Comparison of ENCODE assay signal across 10 mouse cellular contexts in genomic region chr4:117916386-117916785, GRCm38 (mm10). TPM values are rescaled to one million over a fixed set of nuclear protein-coding genes. Genes with fewer than 3 reads are reported as not detected.
DNase-seq lines count a peak whose midpoint lies in the region; ATAC-seq and TF ChIP-seq lines count a peak whose summit lies in the region.
"Had no signal": no experiment of that assay in that cellular context is flagged by ENCODE, and none has a peak within 500 bp of the region (broad histone marks: within the 10 kb centered on the region; RNA-seq: fewer than 3 reads in every experiment).

No protein-coding gene starts in this region.

- TF ChIP-seq EP300 in stomach, postnatal 0 days (optimal IDR thresholded peaks at IDR 0.05) = no peak

- 0 out of 2 replicates have a peak overlapping the region, but pooled peaks have one; percentile 98 for H3K4me2 ChIP-seq in heart, embryonic 12.5 days
- no peak overlapping the region for H3K4me2 ChIP-seq in midbrain, embryonic 11.5 days
- H3K4me2 ChIP-seq in liver, embryonic 12.5 days = peak overlapping the region; percentile 84
- H3K4me2 ChIP-seq in stomach, postnatal 0 days (replicated peaks; ENCODE audit: low read depth) = no peak overlapping the region

- no peak for ATAC-seq in heart, embryonic 12.5 days (ENCODE audit: insufficient number of reproducible peaks, low FRiP score)
- ATAC-seq in midbrain, embryonic 11.5 days (ENCODE audit: low FRiP score) = no peak
- ATAC-seq in liver, embryonic 12.5 days = no peak
- ATAC-seq in stomach, postnatal 0 days (ENCODE audit: low FRiP score, low TSS enrichment) = no peak

- no peak overlapping the region for H3K4me3 ChIP-seq in heart, embryonic 12.5 days
- H3K4me3 ChIP-seq in midbrain, embryonic 10.5 days = peak overlapping the region; percentile 71
- H3K4me3 ChIP-seq in midbrain, embryonic 11.5 days (ENCODE audit: low read depth, low read length) = no peak overlapping the region
- peak overlapping the region; percentile 73 for H3K4me3 ChIP-seq in liver, embryonic 12.5 days
- no peak overlapping the region for H3K4me3 ChIP-seq in stomach, postnatal 0 days (ENCODE audit: low read depth, low read length)

- TF ChIP-seq CTCF in stomach, postnatal 0 days (IDR thresholded peaks at IDR 0.05; ENCODE audit: low read depth) = no peak

- no peak overlapping the region for H3K9ac ChIP-seq in heart, embryonic 12.5 days
- no peak overlapping the region for H3K9ac ChIP-seq in midbrain, embryonic 11.5 days (ENCODE audit: low read length)
- peak overlapping the region; percentile 88 for H3K9ac ChIP-seq in liver, embryonic 12.5 days
- H3K9ac ChIP-seq in stomach, postnatal 0 days (ENCODE audit: low read length) = no peak overlapping the region

- peaks cover 46% of the 10 kb centered on the region for H3K4me1 ChIP-seq in heart, embryonic 12.5 days (replicated peaks)
- peaks cover 42% of the 10 kb centered on the region for H3K4me1 ChIP-seq in midbrain, embryonic 10.5 days
- peaks cover 17% of the 10 kb centered on the region for H3K4me1 ChIP-seq in midbrain, embryonic 11.5 days (ENCODE audit: control insufficient read depth, insufficient read depth, low read length)
- peaks cover 64% of the 10 kb centered on the region for H3K4me1 ChIP-seq in liver, embryonic 12.5 days
- H3K4me1 ChIP-seq in stomach, postnatal 0 days (replicated peaks; ENCODE audit: control insufficient read depth, insufficient read depth) = peaks cover 9% of the 10 kb centered on the region

- no peaks in the 10 kb centered on the region for H3K9me3 ChIP-seq in heart, embryonic 12.5 days (replicated peaks)
- no peaks in the 10 kb centered on the region for H3K9me3 ChIP-seq in midbrain, embryonic 10.5 days (replicated peaks)
- no peaks in the 10 kb centered on the region for H3K9me3 ChIP-seq in midbrain, embryonic 11.5 days (ENCODE audit: control insufficient read depth, low read length)
- no peaks in the 10 kb centered on the region for H3K9me3 ChIP-seq in liver, embryonic 12.5 days (replicated peaks)
- no peaks in the 10 kb centered on the region for H3K9me3 ChIP-seq in stomach, postnatal 0 days (ENCODE audit: control insufficient read depth, low read length)

- peak overlapping the region; percentile 36 for H3K27ac ChIP-seq in heart, embryonic 12.5 days (ENCODE audit: poor library complexity, severe bottlenecking)
- H3K27ac ChIP-seq in midbrain, embryonic 10.5 days (replicated peaks) = no peak overlapping the region
- no peak overlapping the region for H3K27ac ChIP-seq in midbrain, embryonic 11.5 days (ENCODE audit: low read depth, low read length)
- peak overlapping the region; percentile 78 for H3K27ac ChIP-seq in liver, embryonic 12.5 days
- 0 out of 2 replicates have a peak overlapping the region, but pooled peaks have one; percentile 13 for H3K27ac ChIP-seq in stomach, postnatal 0 days (replicated peaks)

- WGBS in heart, embryonic 12.5 days = 68% methylated on average over 5 of the region's 5 CpGs
- WGBS in midbrain, embryonic 10.5 days = 93% methylated on average over 5 of the region's 5 CpGs
- 91% methylated on average over 5 of the region's 5 CpGs for WGBS in midbrain, embryonic 11.5 days
- WGBS in liver, embryonic 12.5 days (ENCODE audit: insufficient replicate concordance) = 31% methylated on average over 5 of the region's 5 CpGs
- 53% methylated on average over 5 of the region's 5 CpGs for WGBS in stomach, postnatal 0 days

- peaks cover 11% of the 10 kb centered on the region for H3K36me3 ChIP-seq in heart, embryonic 12.5 days
- peaks cover 11% of the 10 kb centered on the region for H3K36me3 ChIP-seq in midbrain, embryonic 10.5 days
- peaks cover 5% of the 10 kb centered on the region for H3K36me3 ChIP-seq in midbrain, embryonic 11.5 days (ENCODE audit: control insufficient read depth, insufficient read depth, low read length)
- H3K36me3 ChIP-seq in liver, embryonic 12.5 days = peaks cover 13% of the 10 kb centered on the region
- peaks cover 3% of the 10 kb centered on the region for H3K36me3 ChIP-seq in stomach, postnatal 0 days (ENCODE audit: control insufficient read depth, insufficient read depth, low read length)

- H3K27me3 ChIP-seq in heart, embryonic 12.5 days (replicated peaks) = 0 out of 2 replicates have a peak, but pooled peaks cover under 1% of the 10 kb centered on the region
- 0 out of 2 replicates have a peak, but pooled peaks cover 1% of the 10 kb centered on the region for H3K27me3 ChIP-seq in midbrain, embryonic 10.5 days (ENCODE audit: low read depth, poor library complexity, severe bottlenecking)
- H3K27me3 ChIP-seq in midbrain, embryonic 11.5 days (ENCODE audit: control insufficient read depth, insufficient read depth, low read length) = no peaks in the 10 kb centered on the region
- peaks cover under 1% of the 10 kb centered on the region; the same call in 1 of the 2 replicates for H3K27me3 ChIP-seq in liver, embryonic 12.5 days (replicated peaks)
- no peaks in the 10 kb centered on the region for H3K27me3 ChIP-seq in stomach, postnatal 0 days (ENCODE audit: control insufficient read depth, insufficient read depth, low read length)

- no peak for DNase-seq in heart, adult 9 months (ENCODE audit: low spot score in 2 of 2)
- no peak for DNase-seq in midbrain, embryonic 10.5 days (ENCODE audit: low spot score)
- no peak for DNase-seq in midbrain, embryonic 11.5 days (ENCODE audit: low spot score, missing footprints)
- DNase-seq in stomach, postnatal 0 days (ENCODE audit: low spot score) = no peak
- DNase-seq in spleen, adult 18-20 months = no peak
- DNase-seq in Muller cell, postnatal 12 days (ENCODE audit: inconsistent ontology term) = no peak
- DNase-seq: layer of hippocampus, postnatal 36 days; thymus, adult 18-20 months had no signal

RNA-seq across cellular contexts. Expression of gene Ipo13, which starts 1.6 kb away (rescaled TPM):
- 43.0 and 44.7 TPM in 2 replicates for polyA plus RNA-seq in heart, embryonic 12.5 days (2016; fragmentation: Nextera tagmentation; extraction: Ambion mirVana)
- polyA plus RNA-seq in midbrain, embryonic 10.5 days (2016; fragmentation: Nextera tagmentation; extraction: Ambion mirVana) = 66.5 and 80.5 TPM in 2 replicates
- 49.0 and 54.7 TPM in 2 replicates for polyA plus RNA-seq in midbrain, embryonic 11.5 days (2014; fragmentation: Nextera tagmentation; extraction: Ambion mirVana)
- polyA plus RNA-seq in liver, embryonic 12.5 days (2016; fragmentation: Nextera tagmentation; extraction: Ambion mirVana) = 35.6 and 36.2 TPM in 2 replicates
- 21.5 and 24.6 TPM in 2 replicates for polyA plus RNA-seq in stomach, postnatal 0 days (2015; fragmentation: Nextera tagmentation; extraction: Ambion mirVana)

RNA-seq across cellular contexts. Expression of gene Artn, which starts 13.2 kb away (rescaled TPM):
- polyA plus RNA-seq in heart, embryonic 12.5 days (2016; fragmentation: Nextera tagmentation; extraction: Ambion mirVana) = 0.54 and 0.70 TPM in 2 replicates
- 0.51 and 0.81 TPM in 2 replicates for polyA plus RNA-seq in midbrain, embryonic 10.5 days (2016; fragmentation: Nextera tagmentation; extraction: Ambion mirVana)
- polyA plus RNA-seq in midbrain, embryonic 11.5 days (2014; fragmentation: Nextera tagmentation; extraction: Ambion mirVana) = 0.40 and 0.53 TPM in 2 replicates
- 2.8 and 3.2 TPM in 2 replicates for polyA plus RNA-seq in liver, embryonic 12.5 days (2016; fragmentation: Nextera tagmentation; extraction: Ambion mirVana)
- polyA plus RNA-seq in stomach, postnatal 0 days (2015; fragmentation: Nextera tagmentation; extraction: Ambion mirVana) = 3.8 TPM in 2 replicates

RNA-seq across cellular contexts. Expression of gene Dph2, which starts 24.6 kb away (rescaled TPM):
- 12.4 and 12.9 TPM in 2 replicates for polyA plus RNA-seq in heart, embryonic 12.5 days (2016; fragmentation: Nextera tagmentation; extraction: Ambion mirVana)
- polyA plus RNA-seq in midbrain, embryonic 10.5 days (2016; fragmentation: Nextera tagmentation; extraction: Ambion mirVana) = 27.9 and 30.9 TPM in 2 replicates
- 23.9 and 27.7 TPM in 2 replicates for polyA plus RNA-seq in midbrain, embryonic 11.5 days (2014; fragmentation: Nextera tagmentation; extraction: Ambion mirVana)
- 15.5 and 15.8 TPM in 2 replicates for polyA plus RNA-seq in liver, embryonic 12.5 days (2016; fragmentation: Nextera tagmentation; extraction: Ambion mirVana)
- polyA plus RNA-seq in stomach, postnatal 0 days (2015; fragmentation: Nextera tagmentation; extraction: Ambion mirVana) = 8.1 and 8.6 TPM in 2 replicates

RNA-seq across cellular contexts. Expression of gene Atp6v0b, which starts 29.3 kb away (rescaled TPM):
- 183 and 196 TPM in 2 replicates for polyA plus RNA-seq in heart, embryonic 12.5 days (2016; fragmentation: Nextera tagmentation; extraction: Ambion mirVana)
- 193 and 213 TPM in 2 replicates for polyA plus RNA-seq in midbrain, embryonic 10.5 days (2016; fragmentation: Nextera tagmentation; extraction: Ambion mirVana)
- polyA plus RNA-seq in midbrain, embryonic 11.5 days (2014; fragmentation: Nextera tagmentation; extraction: Ambion mirVana) = 214 and 216 TPM in 2 replicates
- 180 and 198 TPM in 2 replicates for polyA plus RNA-seq in liver, embryonic 12.5 days (2016; fragmentation: Nextera tagmentation; extraction: Ambion mirVana)
- polyA plus RNA-seq in stomach, postnatal 0 days (2015; fragmentation: Nextera tagmentation; extraction: Ambion mirVana) = 242 and 249 TPM in 2 replicates

RNA-seq across cellular contexts. Expression of gene B4galt2, which starts 33.1 kb away (rescaled TPM):
- polyA plus RNA-seq in heart, embryonic 12.5 days (2016; fragmentation: Nextera tagmentation; extraction: Ambion mirVana) = 18.3 and 19.4 TPM in 2 replicates
- polyA plus RNA-seq in midbrain, embryonic 10.5 days (2016; fragmentation: Nextera tagmentation; extraction: Ambion mirVana) = 24.8 and 27.9 TPM in 2 replicates
- polyA plus RNA-seq in midbrain, embryonic 11.5 days (2014; fragmentation: Nextera tagmentation; extraction: Ambion mirVana) = 26.8 and 29.1 TPM in 2 replicates
- polyA plus RNA-seq in liver, embryonic 12.5 days (2016; fragmentation: Nextera tagmentation; extraction: Ambion mirVana) = 5.2 and 5.7 TPM in 2 replicates
- polyA plus RNA-seq in stomach, postnatal 0 days (2015; fragmentation: Nextera tagmentation; extraction: Ambion mirVana) = 11.9 and 12.1 TPM in 2 replicates

Comparison
In these comparisons a context has a peak if more than half of its experiments do, and no peak if none do; other contexts are left out.
1. H3K4me3 ChIP-seq: peak in midbrain, embryonic 10.5 days (single experiment) and liver, embryonic 12.5 days (single experiment); none in heart, embryonic 12.5 days (single experiment), midbrain, embryonic 11.5 days (single experiment) and stomach, postnatal 0 days (single experiment).
2. H3K27ac ChIP-seq: peak in heart, embryonic 12.5 days (single experiment), liver, embryonic 12.5 days (single experiment) and stomach, postnatal 0 days (single experiment); none in midbrain, embryonic 10.5 days (single experiment) and midbrain, embryonic 11.5 days (single experiment).
3. H3K4me2 ChIP-seq: peak in heart, embryonic 12.5 days (single experiment) and liver, embryonic 12.5 days (single experiment); none in midbrain, embryonic 11.5 days (single experiment) and stomach, postnatal 0 days (single experiment).